Mouse (Mus musculus): ENCODE measurements around the gene Upf3a. TPM values are rescaled to one million over a fixed set of nuclear protein-coding genes. Genes with fewer than 3 reads are reported as not detected.
"Not testable (repeated sequence)": the region's sequence is repeated elsewhere in the genome, so short reads cannot be mapped to it uniquely, and the experiment has no call there.

Upf3a gene
- total RNA-seq, 2 experiments from 2014 or later: 21.0 to 32.2 TPM

- not testable (repeated sequence) for ATAC-seq (ENCODE audit: poor library complexity, severe bottlenecking)
Observed at GRCm38 (mm10) chr8:13843286-13843685, 57.9 kb downstream of the Upf3a start.

Other genes starting within 250 kb of the Upf3a start
- gene 1700029H14Rik, start 223.2 kb upstream of the Upf3a start, total RNA-seq (2015): not detected in 2 replicates
- not detected in 2 replicates for gene 1700029H14Rik, start 223.2 kb upstream of the Upf3a start, total RNA-seq (2017)
- gene Rasa3, start 108.0 kb upstream of the Upf3a start, total RNA-seq (2015): 72.8 and 75.0 TPM in 2 replicates
- gene Rasa3, start 108.0 kb upstream of the Upf3a start, total RNA-seq (2017): 159 and 164 TPM in 2 replicates
- not detected in 2 replicates for gene Cfap97d2, start 79.7 kb upstream of the Upf3a start, total RNA-seq (2015)
- not detected in 2 replicates for gene Cfap97d2, start 79.7 kb upstream of the Upf3a start, total RNA-seq (2017)
- gene Cdc16, start 27.9 kb upstream of the Upf3a start, total RNA-seq (2015): 55.3 and 56.4 TPM in 2 replicates
- 33.3 and 37.8 TPM in 2 replicates for gene Cdc16, start 27.9 kb upstream of the Upf3a start, total RNA-seq (2017)
- not detected in 2 replicates for gene AF366264, start 52.8 kb downstream of the Upf3a start, total RNA-seq (2015)
- not detected in 2 replicates for gene AF366264, start 52.8 kb downstream of the Upf3a start, total RNA-seq (2017)
- 10.5 and 10.8 TPM in 2 replicates for gene Champ1, start 84.0 kb downstream of the Upf3a start, total RNA-seq (2015)
- 13.3 and 13.4 TPM in 2 replicates for gene Champ1, start 84.0 kb downstream of the Upf3a start, total RNA-seq (2017)
- 3.9 and 7.4 TPM in 2 replicates for gene Coprs, start 104.7 kb downstream of the Upf3a start, total RNA-seq (2015)
- gene Coprs, start 104.7 kb downstream of the Upf3a start, total RNA-seq (2017): 2.8 and 2.9 TPM in 2 replicates